ENCODE assay signal across 20 mouse cellular contexts in genomic region chr8:72277244-72277643, GRCm38 (mm10). TPM values are rescaled to one million over a fixed set of nuclear protein-coding genes. Genes with fewer than 3 reads are reported as not detected.
A peak's percentile ranks its signal among the peaks of the same experiment; 100 is the strongest.
DNase-seq lines count a peak whose midpoint lies in the region; ATAC-seq and TF ChIP-seq lines count a peak whose summit lies in the region.
"Had no signal": no experiment of that assay in that cellular context is flagged by ENCODE, and none has a peak within 500 bp of the region (broad histone marks: within the 10 kb centered on the region; RNA-seq: fewer than 3 reads in every experiment).

No protein-coding gene starts in this region.

- no peak overlapping the region for H3K4me3 ChIP-seq in MEL (ENCODE audit: control insufficient read depth in 1 of 2, insufficient read depth in 1 of 2, low read depth in 2 of 2, low read length in 2 of 2)
- H3K4me3 ChIP-seq in liver, embryonic 11.5 days (ENCODE audit: low read depth, low read length), result no peak overlapping the region
- H3K4me3 ChIP-seq: neural tube, embryonic 13.5 days had no signal

- peak; percentile 81 for DNase-seq in CD4-positive, CD25-positive, alpha-beta regulatory T cell, adult 2 months (ENCODE audit: low read depth, low spot score)
- peak; percentile 62 for DNase-seq in MEL (ENCODE audit: low read depth, low spot score)
- DNase-seq in liver, embryonic 11.5 days (ENCODE audit: low spot score), result no peak
- DNase-seq in right cerebral cortex, postnatal 25 days, result no peak
- DNase-seq in spleen, postnatal 10 days (ENCODE audit: low spot score in 2 of 2), result no peak
- no peak for DNase-seq in heart, postnatal 36 days
- DNase-seq: adrenal gland, postnatal 10 days; cerebellum, adult 8-10 months; gastrocnemius, postnatal 25 days; heart, postnatal 14 days; kidney, adult 9 months; kidney, postnatal 4 days; left cerebral cortex, postnatal 4 days; lung, adult 2 months; spleen, adult 18-20 months had no signal

- TF ChIP-seq RAD21 in MEL (IDR thresholded peaks at IDR 0.05; ENCODE audit: low read depth, low read length), result no peak

- intact Hi-C loops in heart, postnatal 36 days (cut with DNase I), result no loop called here

- TF ChIP-seq EP300 in MEL (IDR thresholded peaks at IDR 0.05; ENCODE audit: low read depth in 1 of 2, low read length in 2 of 2), result peak; percentile 72 to 80

- H3K27ac ChIP-seq in MEL (ENCODE audit: control insufficient read depth, low read depth, low read length), result no peak overlapping the region
- H3K27ac ChIP-seq in liver, embryonic 11.5 days (ENCODE audit: low read depth, low read length), result no peak overlapping the region
- H3K27ac ChIP-seq: macrophage; neural tube, embryonic 13.5 days had no signal

- no peak overlapping the region for H3K4me2 ChIP-seq in liver, embryonic 11.5 days
- H3K4me2 ChIP-seq: neural tube, embryonic 13.5 days had no signal

- no peak overlapping the region for H3K9ac ChIP-seq in MEL (ENCODE audit: control insufficient read depth, low read depth, low read length, poor library complexity, severe bottlenecking)
- H3K9ac ChIP-seq in liver, embryonic 11.5 days (ENCODE audit: low read depth, low read length), result no peak overlapping the region
- H3K9ac ChIP-seq: neural tube, embryonic 13.5 days had no signal

- no peaks in the 10 kb centered on the region for H3K79me2 ChIP-seq in MEL (ENCODE audit: control insufficient read depth, insufficient read depth, low read length, poor library complexity)

- H3K9me3 ChIP-seq in MEL (replicated peaks; ENCODE audit: insufficient read depth, low read length), result no peaks in the 10 kb centered on the region
- no peaks in the 10 kb centered on the region for H3K9me3 ChIP-seq in liver, embryonic 11.5 days (ENCODE audit: control insufficient read depth, low read length)
- H3K9me3 ChIP-seq: neural tube, embryonic 13.5 days had no signal

- peaks cover 0 to 8% of the 10 kb centered on the region in 2 experiments; a peak in 2 of 4 replicates for H3K36me3 ChIP-seq in MEL (ENCODE audit: control insufficient read depth in 1 of 2, insufficient read depth in 2 of 2, low read length in 2 of 2)
- H3K36me3 ChIP-seq in liver, embryonic 11.5 days (ENCODE audit: control insufficient read depth, insufficient read depth, low read length), result no peaks in the 10 kb centered on the region
- H3K36me3 ChIP-seq: neural tube, embryonic 13.5 days had no signal

- ATAC-seq in liver, embryonic 11.5 days (replicated peaks; ENCODE audit: low FRiP score), result peak; percentile 67
- ATAC-seq in megakaryocyte-erythroid progenitor cell, adult 5-6 weeks (replicated peaks; ENCODE audit: low FRiP score, low TSS enrichment, poor library complexity, severe bottlenecking), result peak; percentile 92
- ATAC-seq: hindbrain, embryonic 16.5 days; midbrain, embryonic 16.5 days had no signal

- no peak for TF ChIP-seq POLR2A in MEL (IDR thresholded peaks at IDR 0.05; ENCODE audit: control insufficient read depth in 1 of 2, insufficient read depth in 1 of 2, low read depth in 1 of 2, low read length in 2 of 2, poor library complexity in 1 of 2)

- TF ChIP-seq CTCF in MEL (IDR thresholded peaks at IDR 0.05 in 2 of 3, conservative IDR thresholded peaks at IDR 0.05 in 1 of 3; ENCODE audit: control insufficient read depth in 1 of 3, insufficient read depth in 1 of 3, low read depth in 2 of 3, low read length in 3 of 3, poor library complexity in 1 of 3, severe bottlenecking in 1 of 3), result no peak

- peaks cover 6 to 18% of the 10 kb centered on the region in 2 experiments; a peak in 3 of 4 replicates for H3K4me1 ChIP-seq in MEL (ENCODE audit: control insufficient read depth in 1 of 2, insufficient read depth in 2 of 2, low read length in 2 of 2)
- peaks cover 15% of the 10 kb centered on the region for H3K4me1 ChIP-seq in liver, embryonic 11.5 days (replicated peaks; ENCODE audit: control insufficient read depth, insufficient read depth, low read length)
- H3K4me1 ChIP-seq: neural tube, embryonic 13.5 days had no signal

- 22% methylated on average over 3 of the region's 3 CpGs for WGBS in liver, embryonic 11.5 days

- peaks cover 0 to 1% of the 10 kb centered on the region in 2 experiments; a peak in 1 of 4 replicates for H3K27me3 ChIP-seq in MEL (ENCODE audit: control insufficient read depth in 1 of 2, insufficient read depth in 2 of 2, low read length in 2 of 2)
- H3K27me3 ChIP-seq in liver, embryonic 11.5 days (replicated peaks; ENCODE audit: control insufficient read depth, insufficient read depth, low read length), result no peaks in the 10 kb centered on the region
- H3K27me3 ChIP-seq: neural tube, embryonic 13.5 days had no signal

TF ChIP-seq in MEL, 35 proteins besides CTCF, POLR2A, EP300 and RAD21 (continues in another document):
- TF ChIP-seq E2F4 (IDR thresholded peaks at IDR 0.05; ENCODE audit: borderline replicate concordance, low read depth, low read length), result no peak
- no peak for TF ChIP-seq NRF1 (IDR thresholded peaks at IDR 0.05; ENCODE audit: insufficient read depth, low read depth, low read length, poor library complexity, severe bottlenecking)
- peak; percentile 59; the same call in 1 of the 2 replicates for TF ChIP-seq MAZ (IDR thresholded peaks at IDR 0.05; ENCODE audit: low read depth, low read length)
- no peak for TF ChIP-seq CHD2 (IDR thresholded peaks at IDR 0.05; ENCODE audit: low read length)
- peak; percentile 60 for TF ChIP-seq SIN3A (IDR thresholded peaks at IDR 0.05; ENCODE audit: low read length)
- no peak for TF ChIP-seq USF2 (IDR thresholded peaks at IDR 0.05; ENCODE audit: borderline replicate concordance in 1 of 2, insufficient read depth in 1 of 2, low read depth in 1 of 2, low read length in 2 of 2)
- TF ChIP-seq GATA1 (IDR thresholded peaks at IDR 0.05; ENCODE audit: low read depth, low read length), result peak; percentile 85
- TF ChIP-seq ZNF384 (IDR thresholded peaks at IDR 0.05; ENCODE audit: low read depth, low read length), result peak; percentile 76
- TF ChIP-seq MAFK (IDR thresholded peaks at IDR 0.05; ENCODE audit: borderline replicate concordance, low read depth, low read length), result peak; percentile 41; the same call in 1 of the 2 replicates
- TF ChIP-seq ETS1 (IDR thresholded peaks at IDR 0.05; ENCODE audit: low read depth, low read length), result peak; percentile 69; the same call in 1 of the 2 replicates
- no peak for TF ChIP-seq KAT2A (conservative IDR thresholded peaks at IDR 0.05; ENCODE audit: low read depth, low read length)
- TF ChIP-seq CHD1 (IDR thresholded peaks at IDR 0.05; ENCODE audit: low read depth, low read length), result no peak
- TF ChIP-seq GABPA (IDR thresholded peaks at IDR 0.05; ENCODE audit: low read depth, low read length), result no peak
- TF ChIP-seq TCF12 (IDR thresholded peaks at IDR 0.05; ENCODE audit: low read depth, low read length), result peak; percentile 83
- TF ChIP-seq POLR2AphosphoS2 (IDR thresholded peaks at IDR 0.05; ENCODE audit: low read length), result no peak
- TF ChIP-seq POLR2AphosphoS5 (IDR thresholded peaks at IDR 0.05; ENCODE audit: borderline replicate concordance, low read depth, low read length), result no peak
- TF ChIP-seq RCOR1 (IDR thresholded peaks at IDR 0.05; ENCODE audit: low read depth, low read length), result peak; percentile 89
- no peak for TF ChIP-seq NELFE (IDR thresholded peaks at IDR 0.05; ENCODE audit: low read depth, low read length)
- TF ChIP-seq TBP (IDR thresholded peaks at IDR 0.05; ENCODE audit: low read depth, low read length), result no peak
- TF ChIP-seq MXI1 (IDR thresholded peaks at IDR 0.05; ENCODE audit: low read depth, low read length), result no peak
- no peak for TF ChIP-seq MYB (IDR thresholded peaks at IDR 0.05; ENCODE audit: low read depth, low read length)
- peak; percentile 25; the same call in 1 of the 2 replicates for TF ChIP-seq BHLHE40 (IDR thresholded peaks at IDR 0.05; ENCODE audit: borderline replicate concordance, low read depth, low read length)
- TF ChIP-seq SMC3 (IDR thresholded peaks at IDR 0.05; ENCODE audit: low read depth, low read length), result no peak

RNA-seq across cellular contexts. Expression of gene Gm10282, which starts 27.8 kb away (rescaled TPM):
- 11.4 and 11.7 TPM in 2 replicates for total RNA-seq in MEL (2012; rRNA removed)
- 100 to 1,000 TPM in 1 of 2 experiments, not detected in 1; 133 TPM for polyA plus RNA-seq in MEL (2012; ENCODE audit: insufficient read depth in 1 of 2, insufficient read length in 2 of 2, low read depth in 1 of 2, low replicate concordance in 2 of 2, missing spikeins in 1 of 2)
- 20.8 TPM in 2 replicates for polyA plus RNA-seq in liver, embryonic 11.5 days (2014; fragmentation: Nextera tagmentation; extraction: Ambion mirVana)
- 6.8 and 12.5 TPM in 2 replicates for total RNA-seq in megakaryocyte-erythroid progenitor cell, adult 5-6 weeks (2014; fragmentation: Nextera tagmentation)
- total RNA-seq in megakaryocyte-erythroid progenitor cell, adult 5-6 weeks (2017), result 7.4 and 11.2 TPM in 2 replicates
- total RNA-seq in heart, postnatal 36 days (2021), result 10 to 100 TPM in 1 of 2 experiments, 1 to 10 TPM in 1; 6.9 to 10.2 TPM

RNA-seq across cellular contexts. Expression of gene Ap1m1, which starts 37.4 kb away (rescaled TPM):
- 45.7 and 47.4 TPM in 2 replicates for total RNA-seq in MEL (2012; rRNA removed)
- polyA plus RNA-seq in MEL (2012; ENCODE audit: insufficient read depth in 1 of 2, insufficient read length in 2 of 2, low read depth in 1 of 2, low replicate concordance in 2 of 2, missing spikeins in 1 of 2), result 100 to 1,000 TPM in 1 of 2 experiments, not detected in 1; 117 TPM
- polyA plus RNA-seq in liver, embryonic 11.5 days (2014; fragmentation: Nextera tagmentation; extraction: Ambion mirVana), result 111 and 119 TPM in 2 replicates
- 110 and 155 TPM in 2 replicates for total RNA-seq in megakaryocyte-erythroid progenitor cell, adult 5-6 weeks (2014; fragmentation: Nextera tagmentation)
- 63.6 and 64.8 TPM in 2 replicates for total RNA-seq in megakaryocyte-erythroid progenitor cell, adult 5-6 weeks (2017)
- 10 to 100 TPM; 49.4 to 49.6 TPM for total RNA-seq in heart, postnatal 36 days (2021)

RNA-seq across cellular contexts. Expression of gene Klf2, which starts 41.6 kb away (rescaled TPM):
- total RNA-seq in MEL (2012; rRNA removed), result not detected in 2 replicates
- polyA plus RNA-seq in MEL (2012; ENCODE audit: insufficient read depth in 1 of 2, insufficient read length in 2 of 2, low read depth in 1 of 2, low replicate concordance in 2 of 2, missing spikeins in 1 of 2), result not detected
- 5.3 and 5.5 TPM in 2 replicates for polyA plus RNA-seq in liver, embryonic 11.5 days (2014; fragmentation: Nextera tagmentation; extraction: Ambion mirVana)
- 4.0 and 4.4 TPM in 2 replicates for total RNA-seq in megakaryocyte-erythroid progenitor cell, adult 5-6 weeks (2014; fragmentation: Nextera tagmentation)
- total RNA-seq in megakaryocyte-erythroid progenitor cell, adult 5-6 weeks (2017), result 2.3 and 5.1 TPM in 2 replicates
- total RNA-seq in heart, postnatal 36 days (2021), result 10 to 100 TPM; 42.2 to 97.6 TPM

RNA-seq across cellular contexts. Expression of gene Fam32a, which starts 57.7 kb away (rescaled TPM):
- 42.2 and 45.5 TPM in 2 replicates for total RNA-seq in MEL (2012; rRNA removed)
- 10 to 100 TPM in 1 of 2 experiments, not detected in 1; 45.9 TPM for polyA plus RNA-seq in MEL (2012; ENCODE audit: insufficient read depth in 1 of 2, insufficient read length in 2 of 2, low read depth in 1 of 2, low replicate concordance in 2 of 2, missing spikeins in 1 of 2)
- 59.7 and 64.2 TPM in 2 replicates for polyA plus RNA-seq in liver, embryonic 11.5 days (2014; fragmentation: Nextera tagmentation; extraction: Ambion mirVana)
- total RNA-seq in megakaryocyte-erythroid progenitor cell, adult 5-6 weeks (2014; fragmentation: Nextera tagmentation), result 42.0 and 49.1 TPM in 2 replicates
- 47.2 and 58.1 TPM in 2 replicates for total RNA-seq in megakaryocyte-erythroid progenitor cell, adult 5-6 weeks (2017)
- 10 to 100 TPM; 21.2 to 25.0 TPM for total RNA-seq in heart, postnatal 36 days (2021)

Comparison
In these comparisons a context has a peak if more than half of its experiments do, and no peak if none do; other contexts are left out.
1. DNase-seq: peak in CD4-positive, CD25-positive, alpha-beta regulatory T cell, adult 2 months (single experiment) and MEL (single experiment); none in liver, embryonic 11.5 days (single experiment), right cerebral cortex, postnatal 25 days (single experiment), spleen, postnatal 10 days (0 of 2) and heart, postnatal 36 days (0 of 2).
2. RNA of gene Klf2, which starts 41.6 kb away (total RNA-seq): 42.2 to 97.6 TPM in heart, postnatal 36 days; 2.3 to 5.1 TPM in megakaryocyte-erythroid progenitor cell, adult 5-6 weeks and not detected in MEL; every median in the first group is over 4 times any median in the second.